Mouse (Mus musculus) olfactory bulb, adult 2 months (tissue): Measurements from ENCODE around the gene Rgl1. TPM values are rescaled to one million over a fixed set of nuclear protein-coding genes. Genes with fewer than 3 reads are reported as not detected.

Experiments used
- H3K27ac ChIP-seq: fragments of 200-500 bp; 2 replicates; pipeline ENCODE4 v1.5.1; 2012; ENCODE audit warnings: low read depth, low read length; ENCODE audit not compliant: insufficient read depth
- H3K4me1 ChIP-seq: fragments of 200-500 bp; 2 replicates; pipeline ENCODE4 v1.6.1; 2012; ENCODE audit warnings: low read length; ENCODE audit not compliant: control insufficient read depth, insufficient read depth
- H3K4me3 ChIP-seq: fragments of 200-500 bp; 2 replicates; pipeline ENCODE4 v1.5.1; 2012; ENCODE audit warnings: mild to moderate bottlenecking, low read depth, low read length, moderate library complexity; ENCODE audit not compliant: insufficient read depth
- CTCF ChIP-seq: fragments of 200-500 bp; IDR thresholded peaks from 2 replicates; pipeline ENCODE4 v1.5.1; 2012; ENCODE audit warnings: low read depth, mild to moderate bottlenecking, low read length, moderate library complexity; ENCODE audit not compliant: insufficient read depth
- POLR2A ChIP-seq: fragments of 200-500 bp; IDR thresholded peaks from 2 replicates; pipeline ENCODE4 v1.6.1; 2012; ENCODE audit warnings: mild to moderate bottlenecking, low read depth, low read length, moderate library complexity; ENCODE audit not compliant: insufficient read depth
- WGBS: fragments of 180-500 bp; shearing (Covaris S2); methylation state at CpG from one replicate; pipeline ENCODE4 v1.1.7; 2018; 5-methylcytosine and 5-hydroxymethylcytosine counted together
- polyA plus RNA-seq: library from polyadenylated mRNA; stranded (reverse); fragments of >200 nt; gene quantifications from 2 replicates; pipeline ENCODE4 v1.2.4, GENCODE M21; 2012; ENCODE audit warnings: low replicate concordance; ENCODE audit not compliant: missing spikeins, insufficient read depth, insufficient read length

Gene Rgl1
- polyA plus RNA-seq, 1 experiment, result not detected

DNA sequence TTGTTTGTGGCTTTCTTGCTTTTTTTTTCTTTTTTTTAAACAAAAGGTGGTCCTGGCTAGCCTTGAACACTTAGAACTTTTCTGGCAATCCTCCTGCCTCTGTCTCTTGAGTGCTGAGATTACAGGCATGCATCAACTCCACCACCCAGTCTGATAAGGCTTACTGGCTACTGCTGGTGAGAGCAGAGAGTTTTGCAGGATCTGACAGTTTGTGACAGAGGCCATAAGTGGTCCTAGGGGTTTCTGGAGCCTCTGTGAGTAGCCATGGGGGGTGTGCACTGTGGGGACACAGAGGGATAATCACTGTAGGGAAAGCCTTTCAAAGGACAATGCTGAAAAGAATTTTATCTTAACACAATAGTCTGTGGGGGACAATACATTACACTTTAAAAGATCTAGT, 140.5 kb downstream of the Rgl1 start:
- 0 out of 2 replicates have a peak, but pooled peaks cover 6% of the 10 kb centered on the region for H3K4me1 ChIP-seq
- no peak overlapping the region for H3K4me3 ChIP-seq
- H3K27ac ChIP-seq, result no peak overlapping the region
- TF ChIP-seq CTCF, result no peak
- no peak for TF ChIP-seq POLR2A

DNA sequence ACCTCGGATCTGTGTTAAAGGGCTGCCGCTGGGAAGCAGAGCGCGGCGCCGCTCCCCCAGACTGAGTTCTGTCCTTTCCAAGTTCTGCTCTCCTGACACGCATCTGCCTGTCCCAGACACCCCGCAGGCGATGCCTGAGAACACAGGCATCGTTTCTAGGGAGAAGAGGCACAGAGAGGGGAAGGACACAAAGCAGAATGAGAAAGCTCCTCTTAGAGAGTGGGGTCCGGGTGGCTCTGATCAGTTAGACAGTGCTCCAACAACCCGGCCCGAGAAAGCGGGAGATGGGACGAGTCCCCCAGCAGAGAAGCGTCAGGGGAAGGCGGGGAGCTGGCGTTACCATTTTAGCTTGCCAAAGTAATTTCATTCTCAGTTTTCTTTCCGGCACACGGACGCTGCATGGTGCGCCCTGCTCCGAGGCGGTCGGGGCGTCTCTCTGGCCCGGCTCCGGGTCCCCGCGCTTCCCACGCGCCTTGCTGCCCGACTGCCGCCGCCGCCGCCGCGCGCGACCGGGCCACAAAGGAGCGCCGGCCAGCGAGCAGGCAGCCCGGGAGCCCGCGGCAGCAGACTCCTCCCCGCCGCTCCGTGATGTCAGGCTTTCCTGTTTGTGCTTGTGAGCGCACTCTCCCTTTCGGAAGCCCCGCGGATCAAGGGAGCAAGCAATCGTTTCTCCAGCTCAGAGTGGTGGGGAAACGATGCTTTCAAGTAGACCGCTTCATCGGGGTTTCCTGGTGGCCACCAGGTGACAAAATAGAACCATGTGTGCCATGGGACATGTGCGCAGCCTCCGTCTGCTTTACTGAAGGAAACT, 141.3 kb downstream of the Rgl1 start:
- Histone ChIP-seq H3K4me3 (peak overlapping the region; percentile 55), H3K4me1 (0 out of 2 replicates have a peak, but pooled peaks cover 6% of the 10 kb centered on the region), H3K27ac (peak overlapping the region; percentile 43; the same call in 1 of the 2 replicates)
- under 1% methylated on average over 61 of the region's 61 CpGs for WGBS
- no peak for TF ChIP-seq CTCF
- TF ChIP-seq POLR2A, result 0 out of 2 replicates have a peak, but pooled peaks have one; percentile 16

DNA sequence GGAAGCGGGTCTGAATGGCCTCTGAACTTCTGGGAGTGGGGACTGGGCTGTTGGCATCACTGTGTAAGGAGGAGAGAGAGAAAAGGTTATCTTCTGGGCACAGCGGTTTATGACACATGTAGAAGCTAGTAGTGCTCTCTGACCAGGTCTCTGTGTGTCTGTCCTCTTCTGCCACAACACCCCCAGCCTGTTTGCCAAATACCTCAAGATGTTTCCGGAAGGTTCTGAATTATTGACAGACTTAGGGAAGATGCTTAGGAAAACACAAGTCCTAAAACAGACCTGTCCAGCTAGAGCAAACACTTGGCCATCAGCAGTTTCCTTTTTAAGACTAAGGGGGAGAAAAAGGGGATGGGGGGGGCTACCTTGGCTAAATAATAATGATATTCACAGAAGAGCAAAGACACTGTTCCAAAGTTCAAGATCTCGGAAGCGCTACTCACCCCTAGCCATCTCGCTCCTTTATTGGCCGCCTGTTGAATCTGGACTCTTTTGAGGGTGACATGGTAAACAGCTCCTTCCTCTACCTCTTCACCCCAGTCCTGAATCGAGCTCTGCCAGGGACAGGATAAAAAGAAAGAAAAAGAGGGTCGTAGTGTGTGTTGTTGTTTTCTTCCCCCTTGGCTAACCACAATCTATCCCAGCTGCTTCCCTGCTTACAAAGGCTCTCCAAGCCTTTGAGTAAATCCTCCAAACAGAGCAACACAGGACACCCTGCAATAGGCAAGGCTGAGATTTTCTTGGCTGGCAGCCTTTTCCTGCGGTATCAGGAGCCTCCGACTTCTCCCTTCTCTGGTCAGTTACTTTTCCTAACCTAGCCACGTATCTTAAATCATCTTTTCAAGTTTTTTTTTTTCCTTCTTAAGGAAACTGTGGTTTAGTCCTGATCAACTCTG, 142.5 kb downstream of the Rgl1 start:
- H3K27ac ChIP-seq, result no peak overlapping the region
- no peak for TF ChIP-seq CTCF
- no peak for TF ChIP-seq POLR2A
- 57% methylated on average over 12 of the region's 12 CpGs for WGBS

DNA sequence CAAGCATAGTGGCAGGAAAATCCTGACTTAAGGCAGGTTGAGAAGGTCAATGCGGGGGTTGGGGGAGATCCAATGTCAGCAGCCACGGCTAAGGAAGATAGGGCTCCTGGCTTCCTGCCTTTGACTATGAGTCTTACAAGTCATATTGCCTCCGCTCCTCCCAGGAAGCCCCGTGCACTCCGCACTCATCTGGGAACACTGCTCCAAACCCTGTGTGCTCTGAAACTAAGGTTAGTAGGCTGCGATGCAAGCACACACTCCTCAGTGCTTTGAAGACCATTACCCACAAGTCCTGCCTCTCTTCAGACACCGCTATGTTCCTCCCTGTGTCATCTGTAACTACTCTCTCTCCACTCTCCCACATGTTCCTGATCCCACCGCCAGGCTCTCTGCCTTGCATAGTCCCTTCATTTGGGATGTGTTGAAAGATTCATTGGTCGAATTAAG, 143.4 kb downstream of the Rgl1 start:
- no peak for TF ChIP-seq CTCF
- TF ChIP-seq POLR2A, result no peak
- H3K27ac ChIP-seq, result no peak overlapping the region
- peaks cover 9% of the 10 kb centered on the region; the same call in 1 of the 2 replicates for H3K4me1 ChIP-seq
- no peak overlapping the region for H3K4me3 ChIP-seq
- WGBS, result 79% methylated on average over 9 of the region's 9 CpGs

More for the DNA sequence above, 142.5 kb downstream of the Rgl1 start:
- H3K4me3 ChIP-seq, result peak overlapping the region; percentile 5; the same call in 1 of the 2 replicates
- H3K4me1 ChIP-seq, result peaks cover 9% of the 10 kb centered on the region; the same call in 1 of the 2 replicates

DNA sequence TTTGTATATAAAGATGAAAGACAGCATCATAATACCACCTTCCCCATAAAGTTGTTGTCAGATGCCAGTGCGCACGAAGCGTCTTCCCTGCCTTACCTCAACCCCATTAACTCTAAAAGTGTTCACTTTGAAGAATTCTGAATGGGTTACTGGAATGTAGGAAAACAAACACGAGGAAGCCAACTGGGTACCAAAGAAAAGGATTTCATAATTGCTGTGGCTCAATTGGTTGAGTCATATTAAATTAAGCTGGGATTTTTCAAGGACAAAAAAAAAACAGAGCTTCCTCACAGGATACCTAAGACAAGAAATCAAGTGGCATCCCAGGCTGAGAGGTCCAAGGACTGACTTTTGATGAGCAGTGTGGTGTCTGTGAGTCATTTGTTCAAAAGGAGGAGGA, 144.5 kb downstream of the Rgl1 start:
- WGBS, result 69% methylated on average over 4 of the region's 4 CpGs
- Histone ChIP-seq H3K4me3 (no peak overlapping the region), H3K27ac (no peak overlapping the region), H3K4me1 (peaks cover 14% of the 10 kb centered on the region; the same call in 1 of the 2 replicates)
- TF ChIP-seq POLR2A (no peak), CTCF (no peak)

DNA sequence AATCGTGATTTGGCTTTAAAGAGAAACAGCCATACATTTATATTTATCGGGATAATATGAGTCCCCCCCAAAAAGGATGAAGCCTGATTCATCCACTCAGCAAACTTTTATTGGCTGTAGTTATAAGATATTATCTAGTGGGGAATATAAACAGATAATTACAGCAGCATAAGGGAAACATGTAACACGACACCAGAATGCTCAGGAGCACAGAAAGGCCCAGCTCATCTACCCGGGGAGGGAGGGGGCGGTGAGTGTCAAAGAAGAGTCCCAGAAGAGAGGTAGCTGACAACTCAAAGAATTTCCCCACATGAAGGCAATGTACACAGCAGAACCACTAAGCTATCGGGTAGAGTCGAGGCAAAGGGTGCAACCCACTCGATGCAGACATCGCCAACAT, 146.8 kb downstream of the Rgl1 start:
- TF ChIP-seq CTCF (no peak), POLR2A (no peak)
- no peak overlapping the region for H3K27ac ChIP-seq
- WGBS, result 69% methylated on average over 9 of the region's 9 CpGs
- peaks cover 18% of the 10 kb centered on the region for H3K4me1 ChIP-seq
- no peak overlapping the region for H3K4me3 ChIP-seq

DNA sequence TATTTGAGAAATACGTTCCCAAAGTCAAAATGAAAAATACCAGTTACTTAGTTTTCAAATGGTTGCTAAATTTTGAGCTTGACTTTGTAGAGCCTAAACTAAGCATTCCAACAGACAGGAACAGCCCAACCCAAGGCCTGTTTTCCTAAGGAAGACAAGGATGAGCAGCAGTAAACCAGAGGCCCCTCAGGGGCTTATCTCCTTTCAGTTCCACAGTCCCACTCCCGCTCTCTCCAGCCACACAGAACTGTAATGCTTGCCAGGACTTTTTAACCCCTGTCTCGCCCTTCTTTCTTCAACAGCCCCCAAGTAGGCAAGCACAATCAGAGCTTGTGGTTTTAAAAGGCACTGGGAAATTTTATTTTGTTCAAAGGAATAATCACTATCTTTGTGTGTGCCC, 147.3 kb downstream of the Rgl1 start:
- TF ChIP-seq CTCF, result no peak
- TF ChIP-seq POLR2A, result no peak
- peaks cover 18% of the 10 kb centered on the region for H3K4me1 ChIP-seq
- WGBS, result 71% methylated on average over 3 of the region's 3 CpGs

DNA sequence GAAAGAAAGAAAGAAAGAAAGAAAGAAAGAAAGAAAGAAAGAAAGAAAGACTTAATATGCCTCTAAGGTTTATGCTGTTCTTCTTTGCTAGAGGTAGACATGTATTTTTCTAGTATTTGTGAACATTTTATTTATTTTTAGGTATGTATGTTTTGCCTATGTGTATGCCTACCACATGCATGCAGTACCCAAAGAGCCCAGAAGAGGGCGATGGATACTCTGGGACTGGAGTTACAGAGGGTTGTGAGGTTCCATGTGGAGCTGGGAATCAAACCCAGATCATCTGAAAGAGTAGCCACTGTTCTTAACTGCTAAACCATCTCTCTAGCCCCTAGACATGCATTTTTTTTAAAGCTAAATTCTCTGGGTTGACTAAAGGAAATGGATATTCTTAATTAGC, 147.8 kb downstream of the Rgl1 start:
- WGBS, result 73% methylated on average over 1 of the region's 1 CpGs
- Histone ChIP-seq H3K27ac (no peak overlapping the region), H3K4me1 (peaks cover 18% of the 10 kb centered on the region), H3K4me3 (no peak overlapping the region)
- no peak for TF ChIP-seq POLR2A
- TF ChIP-seq CTCF, result no peak

More for the DNA sequence above, 147.3 kb downstream of the Rgl1 start:
- no peak overlapping the region for H3K27ac ChIP-seq
- H3K4me3 ChIP-seq, result no peak overlapping the region
